Mouse (Mus musculus) frontal cortex, adult (tissue): Measurements from ENCODE around the gene Sept12.

Source experiments
- ATAC-seq: cut with Nextera tagmentation; 2 replicates; pipeline ENCODE4 v1.9.2; 2017; ENCODE audit warnings: mild to moderate bottlenecking, moderate library complexity, mixed read lengths; ENCODE audit not compliant: low TSS enrichment

Sept12 gene

GRCm38 (mm10) chr16:4976180-4976579 lies 21.5 kb downstream of the Sept12 start:
- ATAC-seq: peak; percentile 53

- no peak for ATAC-seq
Observed at GRCm38 (mm10) chr16:4974521-4974920, 23.1 kb downstream of the Sept12 start.

GRCm38 (mm10) chr16:4971626-4972025 lies 26.0 kb downstream of the Sept12 start:
- ATAC-seq: no peak

- no peak for ATAC-seq
Observed at GRCm38 (mm10) chr16:4969055-4969843, 28.4 kb downstream of the Sept12 start.

GRCm38 (mm10) chr16:4968426-4968825 lies 29.2 kb downstream of the Sept12 start:
- ATAC-seq: no peak

- ATAC-seq: no peak
Observed at GRCm38 (mm10) chr16:4965392-4966129, 32.1 kb downstream of the Sept12 start.

- peak; percentile 11 for ATAC-seq
Observed at GRCm38 (mm10) chr16:4964731-4965391, 32.8 kb downstream of the Sept12 start.

GRCm38 (mm10) chr16:4963797-4964709 lies 33.6 kb downstream of the Sept12 start, which contains the start of gene Anks3:
Gene Anks3, minus strand, starts transcription at chr16:4964205.
- peak; percentile 96 for ATAC-seq

GRCm38 (mm10) chr16:4963346-4963745 lies 34.3 kb downstream of the Sept12 start:
- ATAC-seq: no peak

- ATAC-seq: no peak
Observed at GRCm38 (mm10) chr16:4960260-4960659, 37.4 kb downstream of the Sept12 start.

- no peak for ATAC-seq
Observed at GRCm38 (mm10) chr16:4957446-4957845, 40.2 kb downstream of the Sept12 start.

GRCm38 (mm10) chr16:4956609-4957008 lies 41.0 kb downstream of the Sept12 start:
- ATAC-seq: no peak

GRCm38 (mm10) chr16:4947378-4947777 lies 50.3 kb downstream of the Sept12 start:
- ATAC-seq: no peak

GRCm38 (mm10) chr16:4946155-4946554 lies 51.5 kb downstream of the Sept12 start:
- no peak for ATAC-seq

GRCm38 (mm10) chr16:4945415-4945814 lies 52.2 kb downstream of the Sept12 start:
- no peak for ATAC-seq

GRCm38 (mm10) chr16:4943431-4943830 lies 54.2 kb downstream of the Sept12 start:
- ATAC-seq: no peak

GRCm38 (mm10) chr16:4942868-4943267 lies 54.8 kb downstream of the Sept12 start:
- no peak for ATAC-seq

- ATAC-seq: no peak
Observed at GRCm38 (mm10) chr16:4941016-4941415, 56.6 kb downstream of the Sept12 start.

- no peak for ATAC-seq
Observed at GRCm38 (mm10) chr16:4940311-4940850, 57.3 kb downstream of the Sept12 start.

GRCm38 (mm10) chr16:4939412-4939811 lies 58.2 kb downstream of the Sept12 start:
- peak; percentile 35; the same call in 1 of the 2 replicates for ATAC-seq

- peak; percentile 70 for ATAC-seq
Observed at GRCm38 (mm10) chr16:4938989-4939388, 58.7 kb downstream of the Sept12 start.
